Mouse (Mus musculus): ENCODE data around the gene Zbtb38.

Gene Zbtb38

GRCm38 (mm10) chr9:96638508-96638907 is 114.1 kb downstream of the Zbtb38 start:
- no peak for DNase-seq (ENCODE audit: low spot score)

DNA sequence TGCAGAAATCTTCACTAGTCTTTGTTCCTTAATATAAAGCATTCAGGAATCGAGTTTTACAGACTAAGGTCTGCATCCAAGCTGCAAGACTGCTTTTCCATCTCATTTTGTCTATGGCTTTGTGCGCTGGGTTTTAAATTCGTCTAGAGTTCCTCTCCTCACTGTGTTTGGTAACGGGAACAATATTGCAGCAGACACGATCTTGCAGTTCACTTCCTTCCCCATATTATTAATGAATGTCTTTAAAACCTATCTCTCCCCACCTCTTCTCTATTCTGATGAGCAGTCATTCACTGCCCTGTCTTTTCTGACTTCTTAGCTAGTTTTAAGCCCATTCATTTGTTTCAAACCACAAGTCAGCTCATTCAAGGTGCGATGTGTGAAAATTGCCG is 115.5 kb downstream of the Zbtb38 start:
- no peak for DNase-seq (ENCODE audit: low spot score)

- DNase-seq (ENCODE audit: low spot score), result no peak
Measured at GRCm38 (mm10) chr9:96636423-96637156, 116.0 kb downstream of the Zbtb38 start.

GRCm38 (mm10) chr9:96635899-96636298 is 116.7 kb downstream of the Zbtb38 start:
- DNase-seq (ENCODE audit: low spot score), result no peak

DNA sequence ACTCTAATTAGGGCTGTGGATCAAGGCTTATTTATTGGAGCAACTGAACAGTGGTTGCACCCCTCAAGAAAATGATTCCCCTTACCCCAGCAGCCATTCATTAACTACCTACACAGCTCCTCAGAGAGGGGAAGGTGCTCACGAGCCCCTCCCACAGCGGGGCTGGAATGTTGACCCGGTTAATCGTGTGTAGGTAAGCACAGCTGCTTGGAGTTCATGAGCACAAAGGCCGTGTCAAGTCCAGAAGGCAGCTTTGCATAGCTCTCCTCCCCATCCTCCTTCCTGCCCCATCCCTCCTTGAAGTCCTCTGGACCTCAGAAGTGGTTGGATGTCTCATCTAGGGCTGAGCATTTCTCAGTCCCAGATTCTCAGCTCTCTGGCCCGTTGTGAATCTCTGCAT is 117.5 kb downstream of the Zbtb38 start:
- DNase-seq (ENCODE audit: low spot score), result no peak

DNA sequence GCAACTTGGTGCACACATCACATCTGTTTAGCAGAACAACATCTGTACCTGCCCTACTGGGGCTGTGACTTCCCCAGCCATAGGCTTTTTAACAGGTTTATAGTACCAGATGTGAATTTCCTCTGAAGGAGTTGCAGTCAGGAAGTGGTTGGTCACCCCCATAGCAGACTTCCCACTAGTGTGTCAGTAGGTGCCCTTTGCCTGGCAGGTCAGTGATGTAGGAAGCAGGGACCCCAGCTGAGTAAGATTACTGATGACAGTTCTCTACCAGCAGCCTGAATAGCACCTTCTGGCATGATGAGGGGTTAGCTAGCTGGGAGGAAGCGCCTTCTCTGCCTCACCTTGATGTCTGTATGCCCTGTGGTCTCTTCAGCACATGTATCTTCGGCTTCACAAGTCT is 118.9 kb downstream of the Zbtb38 start:
- no peak for DNase-seq (ENCODE audit: low spot score)

Measured in urinary bladder, postnatal 25 days (tissue).